Mouse (Mus musculus): ENCODE data around the gene Sigmar1. TPM values are rescaled to one million over a fixed set of nuclear protein-coding genes. Genes with fewer than 3 reads are reported as not detected.
A peak's percentile ranks its signal among the peaks of the same experiment; 100 is the strongest.
"Not testable (repeated sequence)": the region's sequence is repeated elsewhere in the genome, so short reads cannot be mapped to it uniquely, and the experiment has no call there.

The Sigmar1 gene
- total and polyA plus RNA-seq, 3 experiments: 26.4 to 97.5 (median 60.7) TPM

GRCm38 (mm10) chr4:41755338-41756305 is at the start of gene Sigmar1 (continued):
- 0 out of 2 replicates have a peak, but pooled peaks have one; percentile 38 for TF ChIP-seq IRF4 (IDR thresholded peaks at IDR 0.05; ENCODE audit: low read depth, low read length)

- H3K27ac ChIP-seq (ENCODE audit: insufficient read depth, low read depth); DNase-seq (ENCODE audit: extremely low read depth); H3K27me3 ChIP-seq (replicated peaks); H3K9me3 ChIP-seq (replicated peaks; ENCODE audit: low read length); H3K4me1 ChIP-seq (ENCODE audit: control insufficient read depth in 1 of 2, insufficient read depth in 2 of 2); H3K79me2 ChIP-seq (replicated peaks; ENCODE audit: control insufficient read depth, extremely low read depth, insufficient read depth, poor library complexity, severe bottlenecking); dilution Hi-C loops (cut with MboI; ENCODE audit: extremely low pct_ligation_motif_present, extremely low pct_unique_long_range_greater_than_20kb, low sequenced_read_pairs); H3K36me3 ChIP-seq (replicated peaks in 1 of 2; ENCODE audit: control insufficient read depth in 1 of 2, insufficient read depth in 1 of 2, low read length in 1 of 2); H3K4me3 ChIP-seq (replicated peaks in 1 of 3; ENCODE audit: low read depth in 2 of 3, low read length in 2 of 3, poor library complexity in 1 of 3); in situ Hi-C loops (cut with MboI; ENCODE audit: low pct_ligation_motif_present, low pct_unique_long_range_greater_than_20kb, low sequenced_read_pairs); H3K4me2 ChIP-seq (ENCODE audit: insufficient read depth, low read depth, poor library complexity, severe bottlenecking); H3K9ac ChIP-seq (ENCODE audit: insufficient read depth, low read depth): not testable (repeated sequence)
Measured at GRCm38 (mm10) chr4:41783197-41783596, 27.2 kb upstream of the Sigmar1 start.

DNA sequence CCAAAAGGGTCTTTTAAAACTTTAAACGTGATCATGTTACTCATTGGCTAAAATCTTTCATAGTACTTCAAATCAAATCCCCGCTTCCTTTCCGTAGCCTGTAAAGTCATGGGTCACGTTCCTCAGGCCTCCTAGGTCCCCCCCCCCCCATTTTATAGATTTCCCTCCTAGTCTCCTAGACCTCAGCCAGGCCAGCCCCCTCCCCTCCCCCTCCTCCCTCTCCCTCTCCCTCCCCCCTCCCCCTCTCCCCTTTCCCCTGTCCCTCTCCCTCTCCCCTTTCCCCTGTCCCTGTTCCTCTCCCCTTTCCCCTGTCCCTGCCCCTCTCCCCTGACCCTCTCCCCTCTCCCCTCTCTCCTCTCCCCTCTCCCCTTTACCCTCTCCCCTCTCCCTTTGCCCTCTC is 26.8 kb upstream of the Sigmar1 start:
- in situ Hi-C loops (cut with MboI; ENCODE audit: low pct_ligation_motif_present, low pct_unique_long_range_greater_than_20kb, low sequenced_read_pairs); H3K9me3 ChIP-seq (replicated peaks; ENCODE audit: low read length); H3K4me2 ChIP-seq (ENCODE audit: insufficient read depth, low read depth, poor library complexity, severe bottlenecking); H3K4me3 ChIP-seq (replicated peaks in 1 of 3; ENCODE audit: low read depth in 2 of 3, low read length in 2 of 3, poor library complexity in 1 of 3); H3K79me2 ChIP-seq (replicated peaks; ENCODE audit: control insufficient read depth, extremely low read depth, insufficient read depth, poor library complexity, severe bottlenecking); H3K27ac ChIP-seq (ENCODE audit: insufficient read depth, low read depth); H3K9ac ChIP-seq (ENCODE audit: insufficient read depth, low read depth); H3K36me3 ChIP-seq (replicated peaks in 1 of 2; ENCODE audit: control insufficient read depth in 1 of 2, insufficient read depth in 1 of 2, low read length in 1 of 2); DNase-seq (ENCODE audit: extremely low read depth); H3K4me1 ChIP-seq (ENCODE audit: control insufficient read depth in 1 of 2, insufficient read depth in 2 of 2); dilution Hi-C loops (cut with MboI; ENCODE audit: extremely low pct_ligation_motif_present, extremely low pct_unique_long_range_greater_than_20kb, low sequenced_read_pairs); H3K27me3 ChIP-seq (replicated peaks): not testable (repeated sequence)

DNA sequence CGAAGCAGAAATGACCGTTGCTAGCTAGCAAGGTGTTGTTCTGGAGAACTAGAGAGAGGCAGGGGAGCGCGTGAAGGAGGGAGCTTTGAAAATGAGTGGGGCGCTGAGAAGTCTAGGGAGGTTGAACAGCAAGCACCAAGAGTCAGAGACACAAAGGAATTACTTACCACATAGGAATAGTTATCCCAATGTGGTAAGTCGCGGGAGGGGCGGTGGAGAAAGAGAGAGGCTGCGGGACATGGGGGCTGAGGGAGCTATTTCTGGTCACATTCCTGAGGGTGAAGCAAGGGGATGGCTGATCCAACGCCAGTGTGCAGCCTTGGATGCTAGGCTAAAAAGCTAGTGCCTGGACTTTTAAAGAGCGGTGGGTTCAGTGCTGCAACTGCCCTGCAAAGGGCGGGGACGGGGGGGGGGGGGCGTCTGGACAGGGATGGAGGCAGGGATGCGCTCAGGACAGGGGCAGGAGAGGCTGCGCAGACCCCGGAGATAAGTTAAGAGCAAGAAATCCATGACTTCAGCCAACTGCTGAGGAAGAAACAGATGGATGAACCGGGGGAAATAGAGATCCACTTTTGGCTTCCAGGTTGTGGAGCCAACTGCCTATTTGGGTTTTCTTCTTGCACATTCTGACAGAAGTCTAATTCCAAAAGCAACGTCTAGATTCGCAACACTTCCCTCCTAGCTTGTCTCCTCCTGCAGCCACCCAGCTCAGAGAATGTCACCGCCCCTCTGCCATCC is 26.0 kb upstream of the Sigmar1 start:
- H3K27ac ChIP-seq (ENCODE audit: insufficient read depth, low read depth); H3K4me3 ChIP-seq (replicated peaks in 1 of 3; ENCODE audit: low read depth in 2 of 3, low read length in 2 of 3, poor library complexity in 1 of 3); dilution Hi-C loops (cut with MboI; ENCODE audit: extremely low pct_ligation_motif_present, extremely low pct_unique_long_range_greater_than_20kb, low sequenced_read_pairs); H3K4me1 ChIP-seq (ENCODE audit: control insufficient read depth in 1 of 2, insufficient read depth in 2 of 2); H3K4me2 ChIP-seq (ENCODE audit: insufficient read depth, low read depth, poor library complexity, severe bottlenecking); H3K9me3 ChIP-seq (replicated peaks; ENCODE audit: low read length); H3K27me3 ChIP-seq (replicated peaks); H3K36me3 ChIP-seq (replicated peaks in 1 of 2; ENCODE audit: control insufficient read depth in 1 of 2, insufficient read depth in 1 of 2, low read length in 1 of 2); in situ Hi-C loops (cut with MboI; ENCODE audit: low pct_ligation_motif_present, low pct_unique_long_range_greater_than_20kb, low sequenced_read_pairs); H3K79me2 ChIP-seq (replicated peaks; ENCODE audit: control insufficient read depth, extremely low read depth, insufficient read depth, poor library complexity, severe bottlenecking); H3K9ac ChIP-seq (ENCODE audit: insufficient read depth, low read depth); DNase-seq (ENCODE audit: extremely low read depth): not testable (repeated sequence)

DNA sequence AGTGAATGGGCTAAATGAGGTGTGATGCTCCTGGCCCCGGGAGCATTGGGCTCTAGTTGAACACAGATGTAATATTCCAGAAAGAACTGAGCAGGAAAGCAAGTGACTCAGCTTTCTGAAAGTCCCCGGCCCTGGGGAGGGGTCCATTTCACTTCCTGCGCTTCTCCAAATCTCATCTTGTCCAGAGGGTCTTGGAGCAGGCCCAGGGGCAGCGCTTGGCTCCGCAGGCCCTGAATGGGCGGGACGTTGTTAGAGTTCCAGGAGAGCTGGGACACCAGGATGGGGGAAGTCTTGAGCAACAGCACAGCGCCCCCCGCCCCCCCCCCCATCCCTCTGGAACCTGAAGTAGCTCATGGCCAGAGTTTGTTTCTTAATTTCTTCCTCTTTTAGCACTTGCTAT is 25.3 kb upstream of the Sigmar1 start:
- dilution Hi-C loops (cut with MboI; ENCODE audit: extremely low pct_ligation_motif_present, extremely low pct_unique_long_range_greater_than_20kb, low sequenced_read_pairs): not testable (repeated sequence)

More for the DNA sequence above, 25.3 kb upstream of the Sigmar1 start:
- H3K27me3 ChIP-seq (replicated peaks); H3K27ac ChIP-seq (ENCODE audit: insufficient read depth, low read depth); DNase-seq (ENCODE audit: extremely low read depth); H3K36me3 ChIP-seq (replicated peaks in 1 of 2; ENCODE audit: control insufficient read depth in 1 of 2, insufficient read depth in 1 of 2, low read length in 1 of 2); H3K79me2 ChIP-seq (replicated peaks; ENCODE audit: control insufficient read depth, extremely low read depth, insufficient read depth, poor library complexity, severe bottlenecking); H3K4me1 ChIP-seq (ENCODE audit: control insufficient read depth in 1 of 2, insufficient read depth in 2 of 2); H3K4me3 ChIP-seq (replicated peaks in 1 of 3; ENCODE audit: low read depth in 2 of 3, low read length in 2 of 3, poor library complexity in 1 of 3); H3K9ac ChIP-seq (ENCODE audit: insufficient read depth, low read depth); H3K9me3 ChIP-seq (replicated peaks; ENCODE audit: low read length); in situ Hi-C loops (cut with MboI; ENCODE audit: low pct_ligation_motif_present, low pct_unique_long_range_greater_than_20kb, low sequenced_read_pairs); H3K4me2 ChIP-seq (ENCODE audit: insufficient read depth, low read depth, poor library complexity, severe bottlenecking): not testable (repeated sequence)

Data from CH12.LX (cell line).